Mouse (Mus musculus) thymus, postnatal 4 days (tissue): ENCODE data around the gene Mal.
"Not testable (repeated sequence)": the region's sequence is repeated elsewhere in the genome, so short reads cannot be mapped to it uniquely, and the experiment has no call there.

Experiments
- DNase-seq: peaks from one replicate; pipeline ENCODE4 v3.0.0; 2021

Mal gene

GRCm38 (mm10) chr2:127622065-127622464, 34.4 kb downstream of the Mal start:
- no peak for DNase-seq

- no peak for DNase-seq
Observed at GRCm38 (mm10) chr2:127619311-127619710, 37.2 kb downstream of the Mal start.

- DNase-seq: no peak
Observed at GRCm38 (mm10) chr2:127612288-127612687, 44.2 kb downstream of the Mal start.

- DNase-seq: no peak
Observed at GRCm38 (mm10) chr2:127611386-127611785, 45.1 kb downstream of the Mal start.

- DNase-seq: no peak
Observed at GRCm38 (mm10) chr2:127608986-127609385, 47.5 kb downstream of the Mal start.

GRCm38 (mm10) chr2:127608234-127608633, 48.3 kb downstream of the Mal start:
- no peak for DNase-seq

GRCm38 (mm10) chr2:127605203-127605602, 51.3 kb downstream of the Mal start:
- DNase-seq: no peak

GRCm38 (mm10) chr2:127603383-127603782, 53.1 kb downstream of the Mal start:
- not testable (repeated sequence) for DNase-seq

GRCm38 (mm10) chr2:127590840-127591239, 65.7 kb downstream of the Mal start:
- peak; percentile 56 for DNase-seq

- peak; percentile 71 for DNase-seq
Observed at GRCm38 (mm10) chr2:127590204-127590603, 66.3 kb downstream of the Mal start.

GRCm38 (mm10) chr2:127588897-127589296, 67.6 kb downstream of the Mal start:
- no peak for DNase-seq

GRCm38 (mm10) chr2:127587514-127587844, 69.0 kb downstream of the Mal start:
- no peak for DNase-seq

GRCm38 (mm10) chr2:127586694-127587513, 69.6 kb downstream of the Mal start, which contains the start of the genes Zfp661 and Mrps5:
Gene Zfp661, minus strand, starts transcription at chr2:127587094.
Gene Mrps5, plus strand, starts transcription at chr2:127587222.
- peak; percentile 91 for DNase-seq

GRCm38 (mm10) chr2:127584436-127584858, 72.0 kb downstream of the Mal start:
- DNase-seq: peak; percentile 95
